Comparison of ENCODE assay signal across 8 mouse cellular contexts in the genomic region with DNA sequence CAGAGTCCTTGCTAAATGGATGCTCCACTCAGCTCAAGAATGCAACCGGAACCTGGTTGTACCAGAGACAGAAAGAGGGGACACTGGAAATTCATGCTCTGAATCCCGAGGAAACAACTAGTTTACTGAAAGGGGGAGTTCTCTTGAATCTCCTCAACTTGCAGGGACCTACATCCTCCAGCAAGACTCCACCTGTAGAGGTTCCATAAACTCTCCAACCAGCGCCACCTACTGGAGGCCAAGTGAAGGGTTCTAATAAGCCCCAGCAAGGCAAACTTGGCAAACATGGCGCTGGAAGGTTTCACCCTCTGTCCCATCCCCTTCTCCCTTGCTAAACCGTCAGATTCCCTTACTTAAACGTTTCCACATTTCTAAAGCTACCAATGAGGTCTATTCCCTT.
A peak's percentile ranks its signal among the peaks of the same experiment; 100 is the strongest.
DNase-seq lines count a peak whose midpoint lies in the region; TF ChIP-seq lines count a peak whose summit lies in the region.

No protein-coding gene starts in this region.

- no peaks in the 10 kb centered on the region for H3K36me3 ChIP-seq in heart, embryonic 10.5 days
- no peaks in the 10 kb centered on the region for H3K36me3 ChIP-seq in E14TG2a.4 (ENCODE audit: insufficient read depth, low read length)
- H3K36me3 ChIP-seq in embryonic facial prominence, embryonic 10.5 days (replicated peaks): no peaks in the 10 kb centered on the region
- H3K36me3 ChIP-seq in limb, embryonic 10.5 days: no peaks in the 10 kb centered on the region

- intact Hi-C loops in heart, postnatal 14 days (cut with DNase I): no loop called here

- H3K27ac ChIP-seq in heart, embryonic 10.5 days: no peak overlapping the region
- H3K27ac ChIP-seq in embryonic facial prominence, embryonic 10.5 days (replicated peaks): no peak overlapping the region
- no peak overlapping the region for H3K27ac ChIP-seq in limb, embryonic 10.5 days

- H3K4me3 ChIP-seq in heart, embryonic 10.5 days: no peak overlapping the region
- no peak overlapping the region for H3K4me3 ChIP-seq in E14TG2a.4 (replicated peaks; ENCODE audit: low read length)
- no peak overlapping the region for H3K4me3 ChIP-seq in embryonic facial prominence, embryonic 10.5 days
- no peak overlapping the region for H3K4me3 ChIP-seq in limb, embryonic 10.5 days

- peaks cover 52% of the 10 kb centered on the region for H3K27me3 ChIP-seq in heart, embryonic 10.5 days (ENCODE audit: insufficient read depth, poor library complexity, severe bottlenecking)
- peaks cover 10% of the 10 kb centered on the region; the same call in 1 of the 2 replicates for H3K27me3 ChIP-seq in E14TG2a.4 (ENCODE audit: insufficient read depth, low read length)
- H3K27me3 ChIP-seq in embryonic facial prominence, embryonic 10.5 days (replicated peaks; ENCODE audit: low read depth, poor library complexity, severe bottlenecking): 0 out of 2 replicates have a peak, but pooled peaks cover 6% of the 10 kb centered on the region
- H3K27me3 ChIP-seq in limb, embryonic 10.5 days (ENCODE audit: low read depth, poor library complexity, severe bottlenecking): no peaks in the 10 kb centered on the region

- H3K4me1 ChIP-seq in heart, embryonic 10.5 days: peaks cover 2% of the 10 kb centered on the region; the same call in 1 of the 2 replicates
- H3K4me1 ChIP-seq in E14TG2a.4 (replicated peaks; ENCODE audit: low read depth, low read length): no peaks in the 10 kb centered on the region
- H3K4me1 ChIP-seq in embryonic facial prominence, embryonic 10.5 days: peaks cover 2% of the 10 kb centered on the region
- no peaks in the 10 kb centered on the region for H3K4me1 ChIP-seq in limb, embryonic 10.5 days

- peak; percentile 83 for TF ChIP-seq CTCF in E14TG2a.4 (conservative IDR thresholded peaks at IDR 0.05; ENCODE audit: low read length)

- H3K9me3 ChIP-seq in heart, embryonic 10.5 days: no peaks in the 10 kb centered on the region
- H3K9me3 ChIP-seq in E14TG2a.4 (ENCODE audit: low read length): no peaks in the 10 kb centered on the region
- H3K9me3 ChIP-seq in embryonic facial prominence, embryonic 10.5 days: no peaks in the 10 kb centered on the region
- H3K9me3 ChIP-seq in limb, embryonic 10.5 days (replicated peaks): no peaks in the 10 kb centered on the region

- WGBS in heart, embryonic 10.5 days: 37% methylated on average over 6 of the region's 6 CpGs
- 39% methylated on average over 6 of the region's 6 CpGs for WGBS in embryonic facial prominence, embryonic 10.5 days
- 34% methylated on average over 6 of the region's 6 CpGs for WGBS in limb, embryonic 10.5 days

- peak; percentile 34 to 55 for DNase-seq in heart, postnatal 14 days
- no peak for DNase-seq in heart, embryonic 10.5 days (ENCODE audit: low spot score)
- peak; percentile 7 for DNase-seq in adrenal gland, adult 8-10 months
- peak; percentile 58 for DNase-seq in embryonic facial prominence, embryonic 10.5 days (ENCODE audit: low spot score)
- DNase-seq in limb, embryonic 10.5 days (ENCODE audit: low spot score): peak; percentile 66
- peak; percentile 62 for DNase-seq in right cerebral cortex, postnatal 4 days
- no peak for DNase-seq in thymus, postnatal 10 days (ENCODE audit: low spot score in 2 of 2)

Comparison
In these comparisons a context has a peak if more than half of its experiments do, and no peak if none do; other contexts are left out.
1. DNase-seq: peak in heart, postnatal 14 days (2 of 2), adrenal gland, adult 8-10 months (single experiment), embryonic facial prominence, embryonic 10.5 days (single experiment), limb, embryonic 10.5 days (single experiment) and right cerebral cortex, postnatal 4 days (single experiment); none in heart, embryonic 10.5 days (single experiment) and thymus, postnatal 10 days (0 of 2).